13 mouse cellular contexts compared by ENCODE assay signal in genomic region chr7:132853361-132853760, GRCm38 (mm10). TPM values are rescaled to one million over a fixed set of nuclear protein-coding genes. Genes with fewer than 3 reads are reported as not detected.
DNase-seq lines count a peak whose midpoint lies in the region; ATAC-seq and TF ChIP-seq lines count a peak whose summit lies in the region.
"Had no signal": no experiment of that assay in that cellular context is flagged by ENCODE, and none has a peak within 500 bp of the region (broad histone marks: within the 10 kb centered on the region; RNA-seq: fewer than 3 reads in every experiment).

No protein-coding gene starts in this region.

- H3K4me3 ChIP-seq in layer of hippocampus, adult 2 months, result no peak overlapping the region

- no peak for DNase-seq in layer of hippocampus, adult 2 months (ENCODE audit: low spot score in 2 of 2)
- no peak for DNase-seq in layer of hippocampus, postnatal 10 days (ENCODE audit: low spot score in 2 of 2)
- DNase-seq in MN1 (ENCODE audit: low spot score), result peak; percentile 31
- DNase-seq in fat pad, adult 2 months (ENCODE audit: extremely low read depth, low read depth, low spot score), result peak; percentile 61
- peak; percentile 14 for DNase-seq in hindlimb bud, embryonic 11.5 days (ENCODE audit: extremely low spot score, low read depth, low spot score)
- no peak for DNase-seq in gastrocnemius, postnatal 4 days (ENCODE audit: low spot score in 2 of 2)
- DNase-seq: adrenal gland, adult 2 months; gastrocnemius, postnatal 25 days; heart, postnatal 10 days; kidney, adult 2 months; kidney, postnatal 14 days; retina, postnatal 1 day had no signal

- peak overlapping the region; percentile 100 for H3K27ac ChIP-seq in layer of hippocampus, adult 2 months

- no peak for ATAC-seq in megakaryocyte, adult 5-6 weeks (ENCODE audit: poor library complexity, severe bottlenecking)

- TF ChIP-seq CTCF in layer of hippocampus, adult 2 months (conservative IDR thresholded peaks at IDR 0.05), result no peak

RNA-seq across cellular contexts. Expression of gene Eef1akmt2, which starts 0.9 kb away (rescaled TPM):
- total RNA-seq in layer of hippocampus, adult 2 months (2021), result 10 to 100 TPM; 35.8 to 38.6 TPM
- total RNA-seq in layer of hippocampus, postnatal 10 days (2021), result 10 to 100 TPM; 37.9 to 42.1 TPM
- total RNA-seq in megakaryocyte, adult 5-6 weeks (2015), result 24.7 and 31.9 TPM in 2 replicates
- 34.9 and 35.8 TPM in 2 replicates for total RNA-seq in megakaryocyte, adult 5-6 weeks (2017)
- 10 to 100 TPM; 15.7 to 21.1 TPM for total RNA-seq in gastrocnemius, postnatal 4 days (2021)

RNA-seq across cellular contexts. Expression of gene Abraxas2, which starts 5.7 kb away (rescaled TPM):
- 10 to 100 TPM; 28.8 to 30.3 TPM for total RNA-seq in layer of hippocampus, adult 2 months (2021)
- 10 to 100 TPM; 28.2 to 31.6 TPM for total RNA-seq in layer of hippocampus, postnatal 10 days (2021)
- 49.4 and 51.6 TPM in 2 replicates for total RNA-seq in megakaryocyte, adult 5-6 weeks (2015)
- 47.6 and 48.0 TPM in 2 replicates for total RNA-seq in megakaryocyte, adult 5-6 weeks (2017)
- total RNA-seq in gastrocnemius, postnatal 4 days (2021), result 10 to 100 TPM; 33.1 to 37.7 TPM

RNA-seq across cellular contexts. Expression of gene Fam53b, which starts 39.7 kb away (rescaled TPM):
- 10 to 100 TPM; 42.3 to 54.8 TPM for total RNA-seq in layer of hippocampus, adult 2 months (2021)
- total RNA-seq in layer of hippocampus, postnatal 10 days (2021), result 10 to 100 TPM; 17.1 to 17.2 TPM
- total RNA-seq in megakaryocyte, adult 5-6 weeks (2015), result 21.7 and 26.3 TPM in 2 replicates
- 11.3 and 18.9 TPM in 2 replicates for total RNA-seq in megakaryocyte, adult 5-6 weeks (2017)
- 10 to 100 TPM; 44.6 to 48.9 TPM for total RNA-seq in gastrocnemius, postnatal 4 days (2021)

Comparison
In these comparisons a context has a peak if more than half of its experiments do, and no peak if none do; other contexts are left out.
1. DNase-seq: peak in MN1 (single experiment), fat pad, adult 2 months (single experiment) and hindlimb bud, embryonic 11.5 days (single experiment); none in layer of hippocampus, adult 2 months (0 of 2), layer of hippocampus, postnatal 10 days (0 of 2) and gastrocnemius, postnatal 4 days (0 of 2).